Mouse (Mus musculus) adrenal gland (tissue): ENCODE measurements around the gene Gpsm3.

Experiments
- intact Hi-C: fragments of 180-260 bp; cut with DNase I; formaldehyde crosslinking; loops from one replicate; pipeline ENCODE4 v1.15.1; 2025

Gene Gpsm3

DNA sequence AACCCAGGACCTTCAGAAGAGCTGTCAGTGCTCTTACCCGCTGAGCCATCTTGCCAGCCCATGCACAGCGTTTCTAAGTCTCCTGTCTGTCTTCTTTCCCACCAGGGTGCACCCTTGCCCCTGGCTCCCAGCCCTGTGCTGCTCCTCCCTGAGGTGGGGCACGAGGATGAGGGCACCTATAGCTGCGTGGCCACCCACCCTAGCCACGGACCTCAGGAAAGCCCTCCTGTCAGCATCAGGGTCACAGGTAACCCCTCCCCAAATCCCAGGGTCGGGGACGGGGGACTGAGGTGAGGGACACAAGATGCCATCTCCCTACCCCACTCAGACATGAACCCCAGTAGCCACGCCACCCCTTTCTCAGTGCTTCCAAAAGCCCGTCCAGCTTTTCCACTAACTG is 10.3 kb downstream of the Gpsm3 start:
- intact Hi-C loops, result no loop called here

DNA sequence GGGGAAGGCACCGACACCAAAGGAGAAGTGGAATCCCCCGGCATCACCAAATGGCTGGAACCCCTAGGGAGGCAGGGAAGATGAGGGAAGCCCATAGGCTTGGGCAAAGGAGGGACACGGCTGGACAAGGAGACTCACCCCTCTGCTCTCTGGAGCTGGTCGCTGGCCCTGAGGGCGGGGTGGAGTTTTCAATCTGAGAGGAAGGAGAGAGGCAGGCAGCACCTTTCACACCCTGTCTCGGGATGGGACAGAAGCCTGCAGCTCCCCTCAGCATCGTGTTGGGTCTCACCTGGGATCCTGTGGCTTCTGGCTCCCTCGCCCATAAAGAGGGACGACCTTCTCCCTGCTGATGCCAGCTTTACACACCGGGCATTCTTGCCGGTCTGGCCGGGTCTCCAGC is 12.2 kb downstream of the Gpsm3 start:
- intact Hi-C loops, result no loop called here

DNA sequence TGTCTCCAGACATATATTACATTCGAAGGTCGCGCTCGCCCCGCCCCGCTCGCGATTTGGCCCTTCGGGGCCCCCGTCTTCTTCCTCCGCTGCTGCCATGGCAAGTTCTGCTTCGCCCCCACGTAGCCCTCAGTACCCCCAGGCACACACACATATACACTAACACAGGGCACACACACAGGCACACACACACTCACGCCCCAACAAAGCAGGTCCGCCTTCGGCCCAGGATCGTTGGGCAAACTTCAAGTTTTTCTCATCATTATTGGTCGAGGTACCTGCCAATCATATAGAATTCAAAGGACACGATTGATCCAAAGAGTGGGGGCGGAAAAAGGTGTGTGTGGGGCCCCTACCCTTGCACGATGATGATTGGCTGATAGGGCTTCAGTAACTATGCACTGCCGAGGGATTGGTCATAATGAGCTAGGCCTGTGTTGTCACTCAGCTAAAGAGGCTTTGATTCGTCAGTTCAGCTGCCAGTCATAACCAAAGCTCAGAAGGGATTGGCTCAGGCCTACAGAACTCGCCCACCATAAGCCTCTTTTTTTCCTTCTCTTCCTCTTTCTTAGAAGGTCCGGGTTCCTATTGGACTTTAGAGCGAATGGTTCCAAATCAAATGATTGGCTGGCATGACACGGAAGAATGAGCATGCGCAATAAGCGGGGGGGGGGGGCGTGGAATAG is 13.9 kb downstream of the Gpsm3 start, which contains the start of gene Rnf5:
Gene Rnf5, minus strand, starts transcription at position 316 of the 686 bp plus-strand sequence.
- intact Hi-C loops, result no loop called here

DNA sequence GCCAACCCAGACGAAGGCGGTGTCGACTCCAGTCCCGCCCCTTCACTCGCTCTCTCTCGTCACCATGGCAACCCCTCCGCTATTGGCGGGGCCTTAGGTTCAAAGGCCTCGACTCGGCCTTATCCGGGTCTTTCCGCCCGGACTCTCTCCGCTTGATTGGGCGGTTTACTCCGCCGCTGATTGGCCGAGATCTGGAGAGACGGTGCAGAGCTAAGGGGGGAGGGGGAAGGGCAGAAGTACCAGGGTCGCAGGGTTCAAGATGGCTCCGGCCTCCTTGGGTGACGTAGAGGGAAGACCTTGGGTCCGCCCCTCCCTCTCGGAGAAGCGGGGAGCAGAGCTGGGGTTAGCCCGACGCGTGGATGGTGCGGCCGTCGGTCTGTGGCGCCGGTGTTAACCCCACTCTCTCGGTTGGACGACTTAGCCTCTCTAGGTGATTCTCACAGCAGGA is 14.5 kb downstream of the Gpsm3 start, which contains the start of gene Agpat1:
Gene Agpat1, plus strand, starts transcription at position 202 of the 448 bp plus-strand sequence.
- intact Hi-C loops, result no loop called here

DNA sequence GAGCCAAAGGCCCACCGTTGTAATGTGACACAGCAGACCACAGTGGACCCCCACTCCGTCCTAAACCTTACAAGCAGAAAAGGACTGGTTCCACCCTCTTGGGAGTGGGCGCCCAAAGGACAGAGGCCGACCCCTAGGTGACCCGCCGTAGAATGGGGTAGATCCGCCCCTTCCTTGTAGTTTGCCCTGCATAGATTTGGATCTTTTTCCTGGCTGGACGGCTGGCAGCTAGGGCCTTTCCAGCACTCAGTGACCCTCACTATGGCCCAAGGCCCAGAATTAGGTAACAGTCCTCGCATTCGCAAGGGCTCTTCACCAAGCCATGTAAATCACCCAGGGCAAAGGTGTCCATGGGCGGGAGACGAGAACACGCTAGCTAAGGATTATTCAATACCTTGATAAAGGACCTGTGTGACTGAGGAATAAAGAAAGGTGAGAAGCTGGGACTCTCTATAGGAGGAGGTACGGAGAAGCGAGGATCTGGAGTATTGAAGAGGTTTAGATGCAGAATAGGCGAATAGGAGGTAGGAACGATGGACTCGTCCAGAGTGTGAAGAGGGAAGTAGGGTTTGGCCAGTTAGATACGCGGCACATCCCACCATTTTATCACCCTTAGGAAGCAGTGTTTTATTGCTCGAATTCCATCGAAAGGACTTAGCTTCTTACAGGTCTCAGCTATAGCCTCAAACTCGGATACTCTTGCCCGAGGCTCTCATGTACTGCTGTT is 15.1 kb downstream of the Gpsm3 start:
- intact Hi-C loops, result no loop called here

DNA sequence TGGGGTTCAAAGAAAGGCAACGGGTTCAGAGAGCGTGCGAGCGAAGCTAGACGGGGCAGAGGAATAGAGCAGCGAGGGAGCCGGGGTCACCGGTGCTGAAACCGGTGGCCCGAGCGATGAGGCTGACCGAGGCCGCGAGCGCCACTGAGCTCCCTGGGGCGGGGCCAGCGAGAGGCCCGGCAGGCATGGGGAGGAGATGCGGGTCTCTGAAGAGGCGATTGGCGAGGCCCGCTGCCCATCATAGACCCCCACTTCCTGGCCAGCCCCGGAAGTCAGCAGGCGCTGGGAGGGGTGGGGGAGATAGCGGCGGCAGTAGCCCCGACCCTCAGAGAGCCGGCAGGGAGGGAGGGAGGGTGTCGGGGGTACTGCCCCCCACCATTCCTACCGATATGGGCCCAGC is 16.0 kb downstream of the Gpsm3 start:
- intact Hi-C loops, result no loop called here

DNA sequence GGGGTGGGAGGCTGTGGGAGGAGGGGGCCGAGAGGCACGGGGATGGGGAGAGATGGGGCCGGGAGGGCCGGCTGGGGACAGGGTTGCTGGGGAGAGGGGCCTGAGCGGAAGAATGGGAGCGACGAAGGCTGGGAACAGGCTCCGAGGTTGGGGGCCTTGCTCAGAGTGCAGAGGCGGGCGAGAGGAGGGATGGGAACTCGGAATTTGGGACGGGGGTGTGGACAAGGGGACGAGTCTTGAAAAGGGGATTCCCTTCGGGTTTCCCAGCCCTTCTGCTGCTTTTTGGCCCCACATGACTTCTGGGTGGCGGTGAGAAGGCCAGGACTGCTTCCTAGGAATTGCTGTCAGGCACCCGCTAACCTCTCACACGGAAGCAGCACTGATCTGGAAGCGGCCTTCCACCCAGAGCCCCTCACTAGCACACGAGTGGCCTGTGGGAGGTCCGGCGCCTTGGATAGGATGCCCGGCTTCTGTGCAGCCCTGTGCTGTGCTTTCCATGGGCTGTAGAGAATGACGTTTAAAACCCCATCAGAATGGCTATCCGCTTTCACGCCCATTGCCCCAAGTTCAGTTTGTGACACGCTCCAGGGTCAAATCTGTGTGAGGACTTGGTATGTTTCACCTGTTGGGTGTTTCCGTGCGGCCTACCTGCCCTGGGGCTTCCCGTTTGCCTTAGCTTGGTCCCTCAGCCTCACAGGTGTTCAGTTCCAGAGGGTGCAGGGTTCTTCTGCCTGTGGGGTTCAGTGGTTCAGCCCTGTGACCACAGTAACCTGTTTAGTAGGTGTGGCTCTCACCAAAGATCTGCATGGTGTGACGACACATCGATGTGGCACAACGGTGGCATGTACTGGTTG is 16.8 kb downstream of the Gpsm3 start:
- intact Hi-C loops, result no loop called here

DNA sequence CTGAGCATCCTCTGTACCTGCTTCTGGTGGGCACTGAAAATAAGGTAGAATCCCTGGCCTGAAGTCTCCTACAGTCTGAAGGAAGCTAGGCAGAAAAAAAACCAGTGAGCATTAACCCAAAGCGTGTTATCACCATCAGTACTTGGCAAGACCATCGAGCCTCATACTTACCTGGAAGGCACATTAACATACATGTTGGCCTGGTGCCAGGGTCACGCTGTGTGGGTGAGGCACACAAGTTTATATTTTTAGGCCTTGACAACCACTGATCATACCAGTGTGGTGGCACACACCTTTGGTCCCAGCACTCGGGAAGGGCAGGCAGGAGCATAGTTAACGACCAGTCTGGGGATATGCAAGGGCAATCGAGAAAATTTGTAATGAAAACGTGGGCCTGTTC is 18.4 kb downstream of the Gpsm3 start:
- intact Hi-C loops, result no loop called here

DNA sequence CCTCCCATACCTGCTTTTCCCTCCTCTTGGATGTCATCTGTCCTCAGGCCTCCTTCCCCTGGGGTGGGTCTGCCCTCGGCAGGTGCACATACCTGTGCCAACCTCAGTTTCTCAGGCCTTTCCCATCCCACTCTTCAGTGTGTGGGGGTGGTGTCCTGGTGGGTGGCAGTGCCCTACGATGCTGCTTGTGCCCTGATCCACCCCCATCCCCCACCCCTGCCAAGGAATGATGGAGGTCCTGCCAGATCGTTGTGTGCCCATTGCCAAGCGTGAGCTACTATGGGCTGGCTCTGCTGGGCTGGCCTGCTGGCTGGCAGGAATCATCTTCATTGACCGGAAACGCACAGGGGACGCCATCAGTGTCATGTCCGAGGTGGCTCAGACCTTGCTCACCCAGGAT is 21.4 kb downstream of the Gpsm3 start:
- intact Hi-C loops, result no loop called here

DNA sequence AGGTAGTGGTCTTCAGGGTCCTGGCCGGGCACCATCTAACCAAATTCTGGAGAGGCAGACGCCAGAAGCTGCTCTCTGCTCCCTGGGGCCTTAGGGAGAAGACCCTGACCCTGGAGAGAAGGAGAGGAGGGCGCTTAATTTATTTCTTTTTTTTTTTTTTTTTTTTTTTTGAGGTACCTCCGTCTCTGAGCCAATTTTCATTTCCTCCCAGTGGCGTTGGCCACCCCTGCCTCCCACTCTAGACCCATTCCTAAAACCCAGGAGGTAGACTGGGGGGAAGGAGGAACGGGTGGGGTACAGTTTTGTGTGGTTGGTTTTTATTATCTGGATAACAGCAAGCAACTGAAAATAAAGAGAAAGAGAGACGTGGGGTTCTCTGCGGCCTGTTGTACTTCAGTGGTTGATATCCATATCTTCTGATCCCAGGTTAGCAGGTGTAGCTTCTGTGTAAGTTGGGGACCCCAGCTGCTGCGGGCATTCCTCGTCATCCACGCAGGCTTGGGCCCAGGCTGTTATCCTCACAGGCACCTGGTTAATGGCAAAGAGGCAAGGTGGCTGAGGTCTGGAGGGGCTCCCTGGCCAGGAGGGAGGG is 23.5 kb downstream of the Gpsm3 start:
- intact Hi-C loops, result no loop called here

DNA sequence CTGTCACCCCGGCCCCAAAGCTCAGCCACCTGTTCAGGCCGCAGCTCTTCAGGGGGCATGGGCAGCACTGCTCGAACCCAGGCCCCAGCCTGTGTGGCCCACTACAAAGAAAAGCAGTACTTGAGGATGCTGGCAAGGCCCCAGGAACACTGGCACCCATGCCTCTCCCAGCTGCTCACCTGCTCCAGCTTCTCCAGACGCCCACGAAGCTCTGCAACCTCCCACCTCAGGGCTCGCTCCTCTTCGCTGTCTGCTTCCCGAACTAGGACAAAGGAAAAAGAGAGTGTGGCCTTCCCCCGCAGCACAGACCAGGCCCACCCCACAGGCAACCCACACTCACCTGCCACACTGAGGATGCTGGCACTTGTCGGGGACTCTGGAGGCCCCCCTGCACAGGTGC is 24.2 kb downstream of the Gpsm3 start:
- intact Hi-C loops, result no loop called here

DNA sequence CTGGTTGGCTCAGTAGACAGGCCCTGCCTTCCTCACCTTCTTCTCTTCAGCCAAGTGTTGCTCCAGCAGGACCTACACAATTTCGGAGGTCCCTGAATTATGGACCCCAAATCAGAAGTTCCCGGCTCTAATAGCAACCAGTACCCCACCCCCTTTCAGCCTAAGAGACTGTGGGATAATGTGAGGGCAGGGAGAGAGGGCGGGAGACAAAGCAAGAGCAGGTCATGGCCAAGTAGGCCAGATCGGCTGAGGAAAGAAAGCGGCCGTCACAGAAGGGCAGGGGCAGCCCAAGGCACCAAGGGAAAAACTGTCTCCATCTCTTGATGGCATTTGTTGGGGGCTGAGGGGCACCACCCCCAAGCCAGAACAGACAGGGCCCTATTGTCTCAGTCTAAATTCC is 26.3 kb downstream of the Gpsm3 start, which contains the start of gene Egfl8:
Gene Egfl8, minus strand, starts transcription at position 101 of the 400 bp plus-strand sequence.
- intact Hi-C loops, result loop anchor here (5.0 kb wide), 3 partner anchors 36 to 59 kb away; no protein-coding TSS in a partner anchor

DNA sequence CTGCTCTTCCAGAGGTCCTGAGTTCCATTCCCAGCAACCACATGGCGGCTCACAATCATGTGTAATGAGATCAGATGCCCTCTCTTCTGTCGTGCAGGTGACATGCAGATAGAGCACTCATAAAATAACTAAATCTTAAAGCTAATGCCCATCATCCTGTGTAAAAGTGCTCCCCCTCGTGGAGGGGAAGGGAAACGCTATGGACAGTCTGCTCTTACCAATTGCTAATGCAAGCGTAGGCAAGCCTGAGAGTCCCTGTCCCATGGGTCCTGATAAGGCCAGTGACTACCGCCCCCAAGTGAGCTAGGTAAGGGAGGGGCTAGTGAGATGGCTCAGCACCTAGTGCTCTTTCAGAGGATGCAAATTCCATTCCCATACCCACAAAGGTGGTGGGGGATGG is 29.4 kb downstream of the Gpsm3 start:
- intact Hi-C loops, result loop anchor here (2.0 to 5.0 kb wide), 4 partner anchors 33 to 178 kb away; no protein-coding TSS in a partner anchor

DNA sequence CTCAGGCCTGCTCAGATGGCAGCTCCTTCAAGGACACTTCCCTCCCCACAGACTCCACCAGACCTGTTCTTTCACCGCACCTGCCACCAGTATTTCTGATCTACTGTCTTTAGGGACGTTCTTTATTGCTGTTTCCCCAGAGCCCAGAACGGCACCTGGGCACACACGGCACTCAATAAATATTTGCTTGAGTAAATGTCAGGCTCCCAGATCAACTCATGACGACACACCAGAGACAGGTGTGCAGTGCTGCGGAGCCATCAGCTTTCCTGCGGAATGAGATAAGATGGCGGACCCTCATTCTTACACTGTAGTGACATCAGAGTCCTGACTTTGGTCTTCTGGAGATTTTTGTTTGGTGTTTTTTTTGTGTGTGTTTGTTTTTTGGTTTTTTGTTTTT is 31.4 kb downstream of the Gpsm3 start:
- intact Hi-C loops, result no loop called here

DNA sequence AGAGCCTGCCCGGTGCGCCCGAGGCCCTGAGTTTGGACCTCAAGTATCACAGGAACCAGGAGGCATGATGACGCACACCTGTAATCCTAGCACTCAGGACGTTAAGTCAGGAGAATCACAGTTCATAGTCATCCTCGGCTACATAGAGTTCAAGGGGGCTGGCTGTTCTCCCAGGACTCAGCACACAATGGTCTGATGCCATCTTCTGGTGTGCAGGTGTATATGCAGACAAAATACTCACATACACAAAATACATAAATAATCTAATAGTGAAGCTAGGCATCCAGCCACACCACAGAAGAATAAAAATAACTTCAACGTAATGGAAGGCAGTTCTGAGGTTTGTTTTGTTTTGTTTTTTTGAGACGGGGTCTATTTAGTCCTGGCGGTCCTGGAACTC is 33.6 kb downstream of the Gpsm3 start:
- intact Hi-C loops, result no loop called here

DNA sequence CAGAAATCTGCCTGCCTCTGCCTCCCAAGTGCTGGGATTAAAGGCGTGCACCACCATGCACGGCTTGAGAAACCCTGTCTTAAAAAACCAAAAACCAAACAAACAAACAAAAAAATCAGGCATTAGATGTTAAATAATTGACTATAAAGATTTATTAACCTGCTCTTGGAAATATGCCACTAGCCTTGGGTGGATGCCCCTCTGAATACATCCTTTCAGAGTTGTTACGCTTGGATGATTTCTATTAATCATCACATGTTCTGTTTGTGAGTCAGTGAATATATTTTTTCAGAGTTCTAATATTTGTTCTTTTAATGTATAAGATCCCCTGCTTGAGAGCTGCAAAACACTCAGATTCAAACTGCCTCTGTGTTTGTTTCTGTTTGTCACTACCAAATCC is 35.4 kb downstream of the Gpsm3 start:
- intact Hi-C loops, result no loop called here

DNA sequence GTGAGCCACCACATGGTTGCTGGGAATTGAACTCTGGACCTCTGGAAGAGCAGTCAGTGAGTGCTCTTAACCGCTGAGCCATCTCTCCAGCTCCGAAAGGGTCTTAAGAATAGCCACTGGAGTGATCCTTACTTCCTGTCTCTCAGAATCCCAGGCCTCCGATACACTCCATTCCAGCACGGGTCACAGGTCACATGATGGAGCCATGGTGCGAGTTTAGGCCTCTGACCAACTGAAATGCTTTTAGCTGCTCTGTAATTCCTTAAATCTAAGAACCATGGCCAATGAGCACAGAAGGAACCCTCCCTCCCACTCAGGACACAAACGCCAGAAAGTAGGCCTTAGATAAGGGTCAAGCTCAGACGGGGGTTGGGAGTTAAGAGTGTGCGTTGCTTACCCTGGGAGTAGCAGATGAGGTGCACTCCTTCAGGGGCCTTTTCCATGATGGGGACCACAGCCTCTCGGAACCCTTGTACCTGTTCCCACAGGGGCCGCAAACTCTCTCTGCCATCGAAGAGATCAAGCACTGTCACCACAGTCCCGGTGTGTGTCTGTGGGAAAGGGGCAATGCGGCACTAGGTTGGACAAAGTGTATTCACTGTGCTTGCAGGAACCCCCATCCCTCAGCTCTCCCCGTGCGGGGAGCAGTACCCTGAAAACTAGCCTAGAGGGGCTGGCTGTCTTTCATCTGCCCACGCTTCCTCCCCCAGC is 36.6 kb downstream of the Gpsm3 start:
- intact Hi-C loops, result no loop called here

DNA sequence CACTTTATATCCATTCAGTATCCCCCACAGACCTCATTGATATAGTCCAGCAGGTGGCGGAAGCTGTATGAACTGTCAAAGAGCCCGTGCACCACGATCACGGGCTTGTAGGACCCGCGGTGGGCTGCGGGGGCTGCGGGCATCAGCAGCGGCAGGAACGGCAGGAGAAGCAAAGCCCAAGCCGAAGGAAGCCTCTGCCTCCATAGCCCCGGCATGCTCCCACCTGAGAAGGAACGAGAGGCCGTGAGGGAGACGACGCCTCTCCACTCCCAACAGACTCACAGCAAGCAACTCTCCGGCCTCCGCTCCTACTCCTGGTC is 37.1 kb downstream of the Gpsm3 start:
- intact Hi-C loops, result no loop called here

DNA sequence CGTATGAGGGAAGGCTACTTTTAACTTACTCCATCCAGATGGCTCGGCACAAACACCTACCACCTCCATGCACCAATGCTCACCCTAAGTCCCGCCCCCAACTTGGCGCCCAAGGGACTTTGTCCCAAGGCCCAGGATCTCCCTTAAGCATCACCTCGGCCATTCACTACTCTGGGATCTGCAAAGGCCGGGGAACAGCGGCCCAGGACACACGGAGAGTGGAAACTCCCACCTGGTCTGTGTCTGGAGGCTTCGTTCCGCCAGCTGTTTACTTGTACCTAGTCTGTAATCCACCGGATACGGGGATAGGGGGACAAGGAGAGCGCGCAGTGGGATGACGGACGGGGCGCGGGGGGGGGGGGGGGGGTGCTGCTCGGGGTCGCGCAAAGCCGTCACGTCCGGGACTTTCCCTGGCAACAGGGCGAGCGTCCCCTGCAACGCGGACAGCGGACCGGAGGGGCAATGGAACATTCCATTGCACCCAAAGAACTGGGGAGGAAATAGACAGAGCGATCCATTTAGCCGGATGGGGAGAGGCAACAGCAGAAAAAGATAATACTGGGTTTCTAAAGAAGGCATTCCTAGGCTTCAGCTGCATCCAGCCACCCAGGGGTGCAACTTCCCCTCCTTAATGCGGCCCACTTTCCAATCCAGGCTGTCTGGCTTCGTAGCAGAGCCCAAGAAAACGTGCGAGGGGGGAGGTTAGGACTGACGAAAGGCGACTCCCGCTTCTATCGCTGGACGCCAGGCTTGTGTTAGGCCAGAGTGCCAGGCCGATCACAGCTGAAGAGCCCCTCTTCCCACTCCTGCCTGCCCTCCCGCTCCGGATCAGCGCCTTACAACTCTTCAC is 37.7 kb downstream of the Gpsm3 start:
- intact Hi-C loops, result no loop called here
